Mouse (Mus musculus): ENCODE results near the gene Als2.
A peak's percentile ranks its signal among the peaks of the same experiment; 100 is the strongest.

Als2 gene

GRCm38 (mm10) chr1:59211651-59212050 is 25.4 kb downstream of the Als2 start:
- no peak for DNase-seq

GRCm38 (mm10) chr1:59208331-59208730 is 28.7 kb downstream of the Als2 start:
- no peak for DNase-seq

DNA sequence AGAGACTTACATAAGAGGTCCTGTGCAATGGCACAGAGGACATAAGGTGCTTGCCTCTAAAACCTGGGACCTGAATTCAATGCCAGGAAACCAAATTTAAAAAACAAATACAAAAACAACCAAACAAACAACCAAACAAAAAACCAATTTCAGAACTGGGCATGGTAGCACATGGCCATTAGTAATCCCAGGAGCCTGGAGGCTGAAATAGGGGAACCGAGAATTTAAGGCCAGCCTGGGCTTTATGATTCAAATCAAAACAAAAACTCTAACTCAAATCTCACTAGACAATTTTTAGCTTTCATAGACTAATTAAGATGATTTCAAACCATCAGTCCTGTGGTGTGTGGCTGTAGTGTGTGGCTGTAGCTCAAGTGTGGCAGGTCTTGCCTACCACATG is 32.5 kb downstream of the Als2 start:
- DNase-seq, result no peak

GRCm38 (mm10) chr1:59202367-59202766 is 34.7 kb downstream of the Als2 start:
- no peak for DNase-seq

DNA sequence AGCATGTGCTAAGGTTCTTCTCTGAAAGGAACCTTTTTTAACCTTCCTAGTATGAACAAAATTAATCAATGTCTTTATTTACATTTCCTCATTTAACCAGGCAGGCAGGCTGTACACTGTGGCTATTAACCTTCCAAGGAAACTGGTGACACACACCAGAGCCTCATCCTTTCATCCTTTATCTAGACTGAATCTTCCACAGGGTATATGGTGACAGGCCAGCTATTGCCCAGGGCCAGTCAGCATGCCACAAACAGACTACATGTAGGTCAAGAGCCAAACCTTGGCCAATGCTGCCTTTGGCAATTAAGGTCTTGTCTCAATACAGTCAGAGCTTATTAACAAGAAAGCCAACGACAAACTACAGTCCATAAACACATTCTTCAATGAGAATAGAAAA is 35.5 kb downstream of the Als2 start:
- DNase-seq, result peak; percentile 7

GRCm38 (mm10) chr1:59200960-59201359 is 36.1 kb downstream of the Als2 start:
- DNase-seq, result no peak

GRCm38 (mm10) chr1:59194979-59195378 is 42.1 kb downstream of the Als2 start:
- no peak for DNase-seq

- DNase-seq, result no peak
Measured at GRCm38 (mm10) chr1:59187786-59188185, 49.2 kb downstream of the Als2 start.

GRCm38 (mm10) chr1:59186317-59186716 is 50.7 kb downstream of the Als2 start:
- no peak for DNase-seq

- no peak for DNase-seq
Measured at GRCm38 (mm10) chr1:59185410-59185809, 51.6 kb downstream of the Als2 start.

- DNase-seq, result no peak
Measured at GRCm38 (mm10) chr1:59183045-59183444, 54.0 kb downstream of the Als2 start.

DNA sequence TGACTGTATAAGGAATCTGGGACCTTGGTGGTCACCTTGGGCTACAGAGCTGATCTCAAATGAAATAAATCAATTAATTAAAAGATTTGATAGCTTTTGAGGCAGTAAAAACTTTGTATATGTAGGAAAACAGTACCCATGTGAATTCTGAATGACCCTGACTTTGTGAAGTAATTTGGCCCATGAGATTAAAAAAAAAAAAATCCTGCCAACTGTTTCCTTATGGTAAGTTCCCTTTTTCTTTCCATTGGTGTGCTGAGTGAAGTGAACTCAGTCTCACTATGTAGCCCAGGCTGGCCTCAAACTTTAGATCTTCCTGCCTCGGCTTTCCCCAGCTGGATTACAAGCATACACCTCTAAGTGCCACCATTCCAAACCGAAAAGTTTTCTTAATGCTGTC is 54.7 kb downstream of the Als2 start:
- no peak for DNase-seq

DNA sequence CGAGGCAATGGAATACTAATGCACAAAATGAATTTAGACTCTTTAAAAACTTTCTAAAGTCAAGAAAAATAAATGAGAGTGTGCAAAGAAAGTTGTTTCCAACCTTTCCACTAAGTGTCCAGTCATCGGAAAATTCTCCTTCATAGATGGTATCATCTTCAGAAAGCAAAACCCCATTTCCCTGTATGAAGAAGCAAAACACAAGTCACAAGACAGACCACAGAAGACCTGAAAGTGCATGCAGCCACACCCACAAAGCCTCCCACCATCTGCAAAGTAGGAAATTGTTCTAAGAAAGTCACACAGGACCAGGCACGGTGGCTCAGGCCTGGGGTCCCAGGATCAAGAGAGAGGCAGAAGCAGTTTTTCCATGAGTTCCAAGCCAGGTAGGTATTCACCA is 57.0 kb downstream of the Als2 start:
- DNase-seq, result no peak

DNA sequence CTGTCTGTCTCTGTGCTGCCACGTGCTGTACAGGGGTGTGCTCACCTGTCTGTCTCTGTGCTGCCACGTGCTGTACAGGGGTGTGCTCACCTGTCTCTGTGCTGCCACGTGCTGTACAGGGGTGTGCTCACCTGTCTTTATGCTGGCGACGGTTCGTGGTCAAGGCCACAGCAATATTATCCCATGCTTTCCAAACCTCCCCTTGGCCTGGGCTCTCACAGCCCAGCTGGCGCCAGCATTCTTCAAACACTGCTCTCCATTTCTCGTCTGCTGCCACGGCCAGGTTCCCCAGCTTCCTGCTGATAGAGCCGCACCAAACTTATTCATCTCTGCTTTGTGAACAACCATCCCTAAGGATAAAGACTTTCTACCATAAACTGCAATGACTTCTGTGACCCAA is 58.6 kb downstream of the Als2 start:
- no peak for DNase-seq

DNA sequence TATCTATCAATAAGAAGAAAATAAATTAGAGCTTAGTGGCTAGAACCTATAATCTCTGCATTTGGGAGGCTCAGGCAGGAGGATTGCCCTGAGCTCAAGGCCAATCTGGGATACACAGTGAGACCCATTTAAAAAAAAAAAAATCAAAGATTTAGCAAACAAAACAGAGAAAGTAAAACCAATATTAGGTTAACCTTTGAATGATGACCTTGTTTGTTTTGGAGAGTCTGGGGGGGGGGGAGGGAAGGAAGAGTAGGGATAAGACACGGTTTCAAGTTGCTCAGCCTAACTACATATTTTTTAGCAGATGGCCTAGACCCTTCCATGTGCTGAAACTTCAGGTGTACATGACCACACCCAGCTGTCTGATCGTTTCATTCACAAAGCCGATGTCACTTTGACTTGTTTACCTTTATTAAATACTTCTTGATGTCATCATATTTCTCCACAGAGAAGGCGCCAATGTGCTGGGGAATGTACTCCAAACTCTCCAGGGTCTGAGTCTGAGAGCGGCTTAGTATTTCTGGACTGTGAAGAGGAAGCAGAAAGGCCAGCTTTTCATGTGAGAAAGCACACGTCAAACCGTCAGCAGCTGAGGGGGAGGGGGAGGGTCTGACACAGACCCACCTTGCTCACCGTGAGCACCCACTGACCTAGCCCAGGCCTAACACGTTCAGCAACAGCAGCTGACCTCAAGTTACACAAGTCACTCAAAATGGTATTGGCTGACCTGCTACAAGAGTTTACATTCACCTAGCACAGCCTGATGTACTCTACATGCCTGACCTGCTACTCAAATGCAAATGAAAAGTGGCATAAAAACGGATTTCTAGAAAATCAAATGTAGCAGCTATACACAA is 62.3 kb downstream of the Als2 start:
- DNase-seq, result no peak

GRCm38 (mm10) chr1:59173023-59173422 is 64.0 kb downstream of the Als2 start:
- DNase-seq, result peak; percentile 5

GRCm38 (mm10) chr1:59171875-59172274 is 65.2 kb downstream of the Als2 start:
- DNase-seq, result no peak

- no peak for DNase-seq
Measured at GRCm38 (mm10) chr1:59170290-59170689, 66.7 kb downstream of the Als2 start.

DNA sequence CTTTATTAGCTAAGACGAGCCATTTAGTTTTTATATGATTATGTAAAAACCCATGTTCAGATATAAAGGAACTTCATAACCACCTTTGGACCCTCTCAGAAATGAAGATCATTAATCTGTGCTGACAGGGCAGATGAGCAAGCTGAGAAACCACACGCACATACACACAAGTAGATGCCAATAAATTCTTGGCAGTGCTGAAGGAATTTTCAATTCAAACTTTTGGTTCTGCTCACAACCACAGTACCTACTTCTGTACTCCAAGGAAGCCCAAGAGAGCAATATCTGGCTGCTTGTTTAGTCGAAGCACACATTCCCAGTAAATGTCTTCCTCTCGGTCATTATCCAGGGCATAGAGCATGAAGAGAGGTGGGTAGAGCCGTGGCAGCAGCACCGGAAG is 67.4 kb downstream of the Als2 start:
- no peak for DNase-seq

DNA sequence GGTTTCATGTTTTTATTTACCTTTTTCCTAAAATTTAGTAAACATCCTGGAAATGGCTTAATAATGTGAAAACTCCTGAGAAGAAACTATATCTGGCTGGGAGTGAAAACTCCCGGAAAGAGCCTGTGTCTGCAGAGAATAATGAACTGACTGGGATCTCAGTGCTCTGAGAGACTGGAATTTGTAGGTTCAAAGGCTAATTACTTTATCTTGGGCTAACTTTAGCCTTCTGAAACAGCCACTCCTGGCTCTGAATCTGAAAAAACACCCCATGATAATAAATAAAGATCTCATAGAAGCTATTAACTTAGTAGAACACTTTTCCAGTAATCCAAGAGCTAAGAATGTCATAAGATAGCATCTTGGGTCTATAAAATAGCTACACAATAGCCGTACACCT is 68.5 kb downstream of the Als2 start:
- DNase-seq, result no peak

GRCm38 (mm10) chr1:59167654-59168425 is 69.2 kb downstream of the Als2 start:
- DNase-seq, result no peak

- no peak for DNase-seq
Measured at GRCm38 (mm10) chr1:59166232-59166905, 70.7 kb downstream of the Als2 start.

GRCm38 (mm10) chr1:59163918-59164317 is 73.1 kb downstream of the Als2 start:
- DNase-seq, result peak; percentile 60

DNA sequence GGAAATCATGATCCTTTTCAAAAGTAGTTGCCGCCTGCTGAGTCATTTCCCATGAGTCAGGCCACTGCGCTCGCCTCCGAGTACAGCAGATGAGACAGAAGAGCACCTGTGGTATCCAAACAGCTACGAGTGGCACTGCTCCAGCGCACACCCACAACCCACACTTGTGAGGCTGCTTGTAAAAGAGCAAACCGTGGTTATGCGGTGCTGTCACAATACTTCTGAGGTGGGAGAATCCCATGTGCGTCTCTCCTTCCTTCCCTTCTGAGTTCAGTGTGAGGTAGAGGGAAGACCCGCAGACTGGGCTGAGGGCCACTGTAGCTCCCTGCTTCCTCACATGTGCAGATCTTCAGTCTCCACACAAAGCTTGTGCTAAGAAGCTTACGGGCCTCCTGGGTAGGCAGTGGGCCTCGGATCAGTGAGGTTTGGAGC is 74.0 kb downstream of the Als2 start, which contains the start of gene Mpp4:
Gene Mpp4, minus strand, starts transcription at position 360 of the 432 bp plus-strand sequence.
- DNase-seq, result peak; percentile 60

Measured in retina, postnatal 1 day (tissue).